Mouse (Mus musculus) cerebellum, postnatal 10 days (tissue): Measurements from ENCODE around the gene Lrch4.
A peak's percentile ranks its signal among the peaks of the same experiment; 100 is the strongest.

Experiments used
- DNase-seq, 2 experiments: peaks; one replicate each; pipeline ENCODE4 v3.0.0; 2021; ENCODE audit warnings: mixed read lengths in 2 of 2

Lrch4 gene

DNA sequence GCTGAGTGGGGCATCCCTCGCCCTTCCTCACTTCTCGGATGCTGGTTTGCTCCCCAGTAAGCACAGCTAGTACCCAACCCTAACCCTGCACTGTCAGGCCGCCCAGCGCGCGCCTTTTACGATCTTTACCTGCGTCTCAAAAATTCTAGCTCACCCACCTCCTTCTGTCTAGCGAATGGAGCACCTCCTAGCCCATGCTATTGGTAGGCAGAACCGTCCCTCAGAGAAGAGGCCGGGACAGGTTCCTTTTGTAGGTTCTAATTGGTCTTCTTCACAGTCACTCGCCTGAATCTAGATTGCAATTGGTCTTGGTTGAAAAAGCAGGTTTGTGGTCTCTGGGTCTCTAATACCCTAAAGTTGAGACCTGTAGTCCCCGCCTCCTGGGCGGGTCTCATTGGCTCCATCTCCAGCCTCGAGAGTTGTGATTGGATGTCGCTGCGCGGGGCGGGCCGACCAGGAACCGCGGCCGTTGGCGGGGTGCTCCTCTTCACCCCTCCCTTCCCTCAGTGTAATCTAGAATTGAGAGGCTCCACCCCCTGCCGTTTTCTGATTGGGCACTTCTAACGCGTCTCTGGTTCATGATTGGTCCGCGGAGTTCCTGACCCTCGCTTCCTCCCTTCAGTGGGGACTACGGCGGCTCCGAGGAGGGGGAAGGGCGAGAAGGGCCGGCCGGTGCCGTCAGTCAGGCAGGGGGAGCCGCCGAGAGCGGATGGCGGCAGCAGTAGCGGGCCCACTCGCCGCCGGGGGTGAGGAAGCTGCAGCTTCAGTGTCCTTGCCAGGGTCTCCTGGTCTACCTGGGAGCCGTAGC, at the start of gene Lrch4, which contains the start of the genes Fbxo24 and Gm20605:
Gene Lrch4 (plus strand): TSS at position 624 of the 808 bp plus-strand sequence.
Gene Fbxo24 (minus strand): TSS at position 505 of the 808 bp plus-strand sequence.
Gene Gm20605 (plus strand): TSS at position 678 of the 808 bp plus-strand sequence.
- peak; percentile 100 for DNase-seq

DNA sequence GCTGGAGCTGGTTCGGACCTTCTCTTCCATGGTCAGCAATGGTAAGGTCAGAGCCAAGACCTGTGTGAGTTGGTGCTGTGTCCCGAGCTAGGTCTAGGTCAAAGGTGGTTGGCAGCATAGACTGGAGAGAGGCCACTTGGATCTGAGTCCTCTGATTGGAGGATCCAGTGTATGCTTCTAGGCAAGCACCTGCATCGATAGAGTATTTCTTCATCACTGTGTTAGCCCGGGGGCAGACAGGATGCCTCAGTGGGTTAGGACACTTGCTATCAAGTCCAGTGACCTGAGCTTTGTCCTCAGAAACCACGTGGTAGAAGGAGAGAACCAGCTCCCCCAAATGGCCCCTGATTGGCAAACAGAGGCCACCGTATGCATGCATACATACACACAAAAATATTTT, 48.7 kb upstream of the Lrch4 start:
- DNase-seq: no peak

DNA sequence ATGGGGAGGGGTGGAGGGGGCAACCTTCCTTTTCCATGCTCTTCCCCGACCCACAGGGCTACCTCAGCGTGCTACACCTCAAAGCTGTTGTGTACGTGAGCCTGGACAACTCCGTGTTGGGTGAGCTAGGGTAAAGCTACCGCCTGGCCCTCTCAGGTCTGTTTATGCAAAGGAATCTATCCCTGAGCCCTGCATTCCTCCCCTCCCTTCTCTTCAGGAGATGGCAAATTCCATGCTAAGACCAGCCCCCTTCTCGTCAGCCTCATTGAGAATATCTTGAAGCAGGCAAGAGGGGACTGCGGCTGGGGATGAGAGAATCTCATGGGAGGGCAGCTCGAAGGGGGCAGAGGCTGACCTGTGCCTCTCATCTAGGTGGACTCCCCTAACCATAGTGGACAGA, 46.2 kb upstream of the Lrch4 start:
- DNase-seq: no peak

DNA sequence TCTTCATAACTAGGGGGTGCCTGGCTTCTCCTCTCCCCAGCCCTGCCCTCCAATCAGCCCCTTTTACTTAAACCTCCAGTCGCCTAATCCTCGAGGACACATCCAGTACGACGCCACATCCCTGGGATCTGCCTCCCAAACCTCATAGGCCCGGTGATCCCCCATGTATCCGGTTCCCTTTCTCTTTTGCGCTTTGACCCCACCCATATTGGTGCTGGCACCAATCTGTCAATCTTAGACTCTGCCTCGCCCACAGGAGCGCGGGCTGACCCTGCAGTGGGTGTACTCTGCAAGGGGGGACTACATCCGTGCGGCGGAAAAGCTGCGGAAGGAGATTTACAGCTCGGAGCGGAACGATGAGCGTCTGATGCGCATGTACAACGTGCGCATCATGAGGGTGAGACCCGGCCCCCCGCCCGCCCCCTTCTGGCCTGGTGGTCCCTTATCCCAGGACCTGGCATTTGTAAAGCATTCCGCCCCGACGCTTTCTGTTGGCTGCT, 45.2 kb upstream of the Lrch4 start:
- DNase-seq: peak; percentile 82 to 86

DNA sequence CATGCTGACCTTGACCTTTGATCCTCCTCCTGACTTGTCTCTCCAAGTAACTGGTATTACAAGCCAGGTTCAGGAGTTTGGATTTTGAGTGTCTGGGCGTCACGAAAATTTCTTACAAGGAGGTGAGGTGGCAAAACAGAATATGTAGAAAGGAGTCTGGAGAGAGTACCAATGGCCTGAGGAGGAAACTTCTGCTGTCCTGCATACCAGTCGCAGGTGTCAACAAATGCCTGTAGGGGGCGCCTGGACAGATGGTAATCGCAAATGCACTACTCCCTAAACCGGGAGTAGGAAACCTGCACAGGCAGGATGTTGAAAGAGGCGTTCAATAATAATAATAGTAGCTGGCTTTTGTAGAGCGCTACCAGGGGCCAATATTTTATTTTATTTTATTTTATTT, 43.9 kb upstream of the Lrch4 start:
- peak; percentile 90 to 93 for DNase-seq

DNA sequence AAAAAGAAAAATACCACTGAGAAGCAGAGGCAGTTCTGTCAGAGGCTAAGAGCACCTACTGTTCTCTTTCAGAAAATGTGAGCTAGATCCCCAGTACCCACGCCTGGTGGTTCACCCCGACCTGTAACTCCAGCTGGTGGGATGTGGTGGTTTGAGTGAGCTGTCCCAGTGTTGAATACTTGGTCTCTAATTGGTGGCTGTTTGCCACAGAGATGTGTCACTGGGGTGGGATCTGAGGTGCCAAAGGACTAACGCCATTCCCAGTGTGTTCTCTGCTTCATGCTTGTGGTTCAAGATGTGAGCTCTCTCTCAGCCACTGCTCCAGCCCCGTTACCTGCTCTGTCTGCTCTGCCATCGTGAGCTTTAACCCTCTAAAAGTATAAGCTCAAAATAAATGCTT, 38.4 kb upstream of the Lrch4 start:
- no peak for DNase-seq

DNA sequence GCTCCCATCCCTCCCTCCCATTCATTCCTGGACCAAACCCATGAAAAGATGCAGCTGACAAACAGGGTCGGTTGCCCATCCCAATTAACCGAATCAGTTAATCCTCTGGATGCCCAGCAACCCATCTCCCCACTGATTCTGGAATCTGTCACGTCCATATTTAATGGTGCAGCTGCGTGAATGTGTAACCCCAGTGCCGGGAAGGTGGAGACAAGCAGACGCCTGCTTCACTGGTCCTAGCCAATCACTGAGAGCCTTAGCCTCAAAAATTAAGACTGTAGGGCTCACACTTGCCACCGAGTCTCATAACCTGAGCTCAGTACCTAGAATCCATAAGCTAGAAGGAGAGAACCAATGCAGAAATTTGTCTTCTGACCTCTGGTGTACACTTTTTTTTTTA, 33.0 kb upstream of the Lrch4 start:
- DNase-seq: no peak

DNA sequence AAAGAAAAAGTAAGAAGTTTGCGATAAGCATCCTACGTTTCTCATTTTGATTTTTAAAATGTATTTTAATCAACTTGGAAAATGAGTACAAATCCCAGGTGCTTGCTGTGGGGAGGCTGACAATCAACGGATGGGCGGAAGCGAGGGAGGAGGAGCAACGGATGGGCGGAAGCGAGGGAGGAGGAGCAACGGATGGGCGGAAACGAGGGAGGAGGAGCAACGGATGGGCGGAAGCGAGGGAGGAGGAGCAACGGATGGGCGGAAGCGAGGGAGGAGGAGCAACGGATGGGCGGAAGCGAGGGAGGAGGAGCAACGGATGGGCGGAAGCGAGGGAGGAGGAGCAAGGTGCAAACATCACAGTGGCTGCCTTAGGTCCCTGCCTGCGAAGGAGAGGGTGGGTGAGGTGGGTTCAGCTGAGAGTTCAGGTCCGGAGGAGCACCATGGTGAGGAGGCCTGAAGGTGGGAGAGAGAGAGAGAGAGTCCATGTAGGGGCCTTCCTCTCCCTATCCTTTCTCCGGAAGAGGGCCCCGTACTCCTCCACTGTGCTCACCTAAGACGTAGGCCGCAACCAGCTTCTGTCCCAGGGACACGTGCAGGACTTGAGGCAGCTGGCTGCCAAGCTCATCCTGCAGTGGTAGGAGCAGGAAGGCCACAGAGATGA, 32.2 kb upstream of the Lrch4 start:
- DNase-seq: no peak

DNA sequence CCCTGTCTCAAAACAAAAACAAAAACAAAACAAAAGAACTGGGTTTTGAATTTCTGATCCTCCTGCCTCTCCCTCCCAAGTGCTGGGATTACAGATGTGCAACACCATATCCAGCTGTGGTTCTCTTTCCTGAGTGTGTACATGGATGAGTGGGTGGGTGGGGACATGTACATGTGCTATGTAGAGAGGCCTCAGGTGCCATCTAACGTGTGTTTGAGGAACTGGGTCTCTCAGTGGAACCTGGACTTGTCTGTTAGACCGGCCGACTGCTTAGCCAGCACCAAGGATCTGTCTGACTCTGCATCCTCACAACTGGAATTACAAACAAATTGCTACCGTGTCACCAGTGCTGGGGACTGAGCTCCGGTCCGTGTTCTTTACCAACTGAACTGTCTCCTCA, 31.3 kb upstream of the Lrch4 start:
- DNase-seq: no peak

DNA sequence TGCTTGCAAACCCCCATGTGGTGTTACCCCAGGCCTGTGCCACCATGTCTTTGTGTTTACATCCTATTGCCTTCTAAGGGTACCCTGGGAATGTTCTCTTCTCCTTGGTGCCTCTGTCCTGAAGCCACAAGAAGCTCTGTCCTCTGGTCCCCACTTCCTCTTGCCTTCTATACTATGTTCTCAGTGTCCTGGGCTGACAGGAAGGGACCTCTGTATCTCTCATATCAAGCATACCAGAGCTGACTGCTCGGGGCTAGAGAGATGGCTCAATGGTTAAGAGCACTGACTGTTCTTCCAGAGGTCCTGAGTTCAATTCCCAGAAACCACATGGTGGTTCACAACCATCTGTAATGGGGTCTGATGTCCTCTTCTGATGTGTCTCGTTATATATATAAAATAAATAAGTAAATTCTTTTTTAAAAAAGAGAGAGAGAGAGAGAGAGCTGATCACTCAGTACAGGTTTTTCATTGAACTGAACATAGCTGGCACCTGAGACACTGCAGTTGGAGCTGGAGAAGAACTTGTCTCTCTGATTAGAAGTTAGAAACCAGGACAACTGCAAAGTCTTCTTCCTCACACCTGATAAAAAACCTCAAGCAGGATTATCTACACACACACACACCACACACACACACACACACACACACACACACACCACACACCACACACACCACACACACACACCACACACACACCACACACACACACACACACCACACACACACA, 30.7 kb upstream of the Lrch4 start:
- DNase-seq: no peak

DNA sequence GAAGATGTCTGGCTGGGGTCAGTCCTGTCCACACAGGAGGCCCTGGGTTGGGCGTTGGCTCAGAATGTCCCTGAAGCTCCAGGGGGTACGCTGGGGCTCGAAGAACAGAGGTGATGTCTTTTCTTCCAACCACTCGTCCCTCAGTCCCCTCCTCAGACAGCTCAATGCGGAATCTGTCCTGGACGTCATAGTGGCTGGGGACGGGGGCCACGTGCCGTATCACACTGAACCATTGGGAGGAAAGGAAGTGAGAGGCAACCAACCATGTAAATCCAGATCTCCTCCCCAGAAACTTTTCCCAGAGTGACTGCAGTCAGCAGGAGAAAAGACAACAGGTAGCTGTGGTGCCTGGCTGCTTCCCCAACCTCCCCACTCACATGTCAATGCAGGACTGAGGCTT, 29.3 kb upstream of the Lrch4 start:
- DNase-seq: no peak

DNA sequence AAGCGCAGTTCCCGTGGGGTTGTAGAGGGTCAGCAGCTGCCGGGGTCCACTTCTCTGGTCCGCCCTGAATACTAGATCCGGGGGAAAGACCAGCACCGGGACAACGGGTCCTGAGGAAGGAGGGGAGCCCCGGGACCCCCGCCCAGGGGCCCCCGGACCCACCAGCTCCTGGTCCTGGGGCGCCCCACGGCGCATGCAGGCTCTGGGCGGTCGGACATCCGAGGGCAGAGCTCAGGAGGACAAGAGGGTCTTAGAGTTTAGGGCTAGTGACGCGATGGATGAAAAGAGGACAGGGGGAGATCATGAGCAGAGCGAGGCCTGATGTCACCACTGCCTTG, 28.7 kb upstream of the Lrch4 start:
- no peak for DNase-seq

DNA sequence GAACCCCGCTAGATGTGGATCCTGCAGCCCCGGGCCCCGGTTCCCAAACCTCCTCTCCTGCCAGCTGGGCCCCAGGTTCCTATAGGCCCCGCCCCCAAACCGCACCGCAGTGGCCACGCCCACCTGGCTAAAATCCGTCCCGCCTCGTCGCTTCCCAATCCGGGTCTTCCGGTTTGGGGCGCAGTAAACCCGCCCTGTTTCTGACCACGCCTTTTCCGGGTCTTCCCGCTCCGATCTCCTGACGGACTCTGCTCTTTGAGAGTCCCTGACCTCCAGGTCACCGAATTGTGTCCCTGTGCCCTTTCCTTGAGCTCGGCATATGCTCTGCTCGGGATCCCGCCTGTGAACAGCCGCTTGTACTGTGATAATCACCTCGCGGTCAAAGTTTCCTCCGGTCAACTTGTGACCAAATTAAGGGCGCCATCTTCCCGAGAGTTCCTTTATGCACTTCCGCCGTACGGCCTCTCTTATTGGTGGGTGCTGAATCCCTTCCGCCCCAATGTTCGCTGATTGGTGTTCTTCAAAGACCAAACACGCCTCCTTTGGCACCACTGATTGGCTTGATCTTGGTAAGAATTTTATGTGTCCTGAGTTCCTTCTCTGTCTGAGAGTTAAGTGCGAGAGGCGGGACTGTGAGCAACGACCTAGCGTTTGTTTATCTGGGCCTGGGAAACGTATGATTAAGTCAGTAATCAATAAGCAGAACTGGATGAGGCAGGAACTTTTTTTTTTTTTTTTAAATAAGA, 28.1 kb upstream of the Lrch4 start, which contains the start of gene Mospd3:
Gene Mospd3 (minus strand): TSS at position 440 of the 746 bp plus-strand sequence.
- DNase-seq: peak; percentile 98

DNA sequence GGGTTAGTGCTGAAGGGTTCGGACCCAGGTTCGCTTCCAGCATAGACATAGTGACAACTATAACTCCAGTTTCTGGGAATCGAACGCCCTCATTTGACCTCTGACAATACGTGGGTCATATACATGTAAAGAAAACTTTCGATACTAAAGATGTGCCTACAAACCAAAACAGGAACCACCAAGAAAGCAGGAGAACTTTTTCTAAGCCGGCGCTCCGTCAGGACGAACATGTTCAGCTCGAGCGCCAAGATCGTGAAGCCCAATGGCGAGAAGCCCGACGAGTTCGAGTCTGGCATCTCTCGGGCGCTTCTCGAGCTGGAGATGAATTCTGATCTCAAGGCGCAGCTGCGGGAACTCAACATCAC, 27.6 kb upstream of the Lrch4 start:
- DNase-seq: peak; percentile 45 to 52

DNA sequence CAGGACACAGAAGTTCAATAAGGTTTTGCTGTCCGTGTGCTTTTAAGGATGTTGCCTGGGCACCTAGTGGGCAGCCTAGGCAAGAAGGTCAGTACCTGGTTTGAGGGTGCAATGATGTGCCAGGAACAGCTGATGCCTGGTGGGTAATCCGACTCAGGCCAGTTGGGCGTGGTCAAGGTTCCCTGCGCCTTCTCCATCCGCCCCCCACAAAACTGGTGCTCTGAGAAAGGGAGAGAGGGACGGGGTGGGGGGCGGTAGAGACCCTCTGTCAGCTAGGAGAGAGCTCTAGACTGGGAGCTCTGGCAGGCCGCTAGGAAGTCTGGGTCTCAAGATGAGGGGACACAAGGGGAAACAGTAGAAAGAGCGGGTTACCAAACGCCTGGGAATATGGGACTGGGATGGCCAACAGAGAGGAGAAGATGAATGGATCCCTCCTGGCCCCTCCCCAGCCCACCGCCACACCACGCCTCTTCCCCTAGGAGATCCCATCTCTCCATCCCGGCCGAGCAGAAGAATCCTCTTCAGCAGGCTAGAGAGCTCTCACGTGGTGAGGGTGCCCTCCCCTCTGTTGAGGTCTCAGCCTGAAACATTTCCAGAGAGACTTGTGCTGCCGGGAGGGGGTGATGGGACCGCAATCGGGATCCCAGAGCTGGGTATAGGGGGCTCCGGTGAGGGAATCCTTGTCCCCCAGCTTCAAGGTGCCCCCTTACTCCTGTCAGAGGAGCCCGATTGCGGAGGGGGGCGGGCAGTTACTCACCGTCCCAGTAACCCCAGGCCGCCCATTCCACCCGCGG, 20.9 kb upstream of the Lrch4 start:
- no peak for DNase-seq

DNA sequence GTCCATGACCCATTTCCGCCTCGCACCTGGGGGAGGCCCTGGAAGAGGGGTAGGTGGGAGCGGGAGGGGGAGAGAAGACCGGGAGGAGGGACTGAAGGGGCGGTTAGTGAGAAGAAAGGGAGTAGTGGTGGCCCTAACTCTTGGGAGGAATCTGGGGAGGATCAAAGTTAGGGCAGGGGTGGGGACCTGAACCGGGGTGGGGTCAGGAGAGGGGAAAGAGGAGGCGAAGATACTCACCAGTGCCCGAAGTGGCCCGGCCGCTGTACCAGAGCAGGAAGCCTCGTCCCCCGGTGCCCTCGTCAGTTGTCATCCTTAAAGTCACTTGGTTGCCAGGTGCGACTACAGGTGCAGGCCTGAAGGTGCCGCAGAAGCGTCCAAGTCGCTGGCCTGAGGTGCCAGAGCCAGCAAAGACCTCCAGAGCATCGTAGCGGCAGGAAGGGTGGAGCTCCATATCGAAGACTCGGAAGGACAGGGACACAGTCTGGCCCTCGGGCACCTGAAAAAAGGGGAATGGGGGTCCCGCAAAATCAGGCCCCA, 20.2 kb upstream of the Lrch4 start:
- DNase-seq: no peak

DNA sequence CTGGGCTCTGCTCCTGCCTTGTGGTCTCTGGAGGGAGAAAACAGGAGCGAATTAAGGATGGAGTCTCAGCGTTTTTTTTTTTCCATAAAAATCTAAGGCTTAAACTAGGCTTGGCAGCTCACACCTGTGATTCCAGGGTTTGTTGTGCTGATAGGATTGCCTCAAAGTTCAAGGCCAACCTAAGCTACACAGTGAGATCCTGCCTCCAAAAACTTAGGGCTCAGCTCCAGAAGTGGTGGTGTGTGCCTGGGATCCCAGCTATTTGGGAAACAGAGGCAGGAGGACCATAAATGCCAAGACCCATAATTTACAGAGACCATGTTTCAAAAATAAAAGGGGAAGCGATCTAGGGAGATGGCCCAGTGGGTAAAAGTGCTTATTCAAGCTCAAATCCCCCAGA, 19.6 kb upstream of the Lrch4 start:
- DNase-seq: no peak

DNA sequence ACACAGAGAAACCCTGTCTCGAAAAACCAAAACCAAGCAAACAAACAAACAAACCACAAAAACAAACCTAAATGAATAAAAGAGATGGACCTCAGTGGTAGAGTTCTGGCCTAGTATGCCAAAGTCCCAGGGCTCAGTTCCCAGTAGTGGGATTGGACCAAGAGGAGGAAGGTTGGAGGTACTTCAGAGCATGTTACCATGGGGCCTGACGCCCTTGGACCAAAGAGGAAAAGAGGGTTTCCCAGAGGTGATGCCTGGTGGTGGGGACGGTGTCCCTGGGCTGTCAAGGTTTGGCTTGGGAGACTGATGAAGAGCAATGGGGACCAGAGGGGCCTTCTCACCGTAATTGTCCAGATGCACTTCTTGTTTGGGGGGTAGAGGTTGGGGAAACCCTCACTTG, 18.9 kb upstream of the Lrch4 start:
- DNase-seq: no peak

DNA sequence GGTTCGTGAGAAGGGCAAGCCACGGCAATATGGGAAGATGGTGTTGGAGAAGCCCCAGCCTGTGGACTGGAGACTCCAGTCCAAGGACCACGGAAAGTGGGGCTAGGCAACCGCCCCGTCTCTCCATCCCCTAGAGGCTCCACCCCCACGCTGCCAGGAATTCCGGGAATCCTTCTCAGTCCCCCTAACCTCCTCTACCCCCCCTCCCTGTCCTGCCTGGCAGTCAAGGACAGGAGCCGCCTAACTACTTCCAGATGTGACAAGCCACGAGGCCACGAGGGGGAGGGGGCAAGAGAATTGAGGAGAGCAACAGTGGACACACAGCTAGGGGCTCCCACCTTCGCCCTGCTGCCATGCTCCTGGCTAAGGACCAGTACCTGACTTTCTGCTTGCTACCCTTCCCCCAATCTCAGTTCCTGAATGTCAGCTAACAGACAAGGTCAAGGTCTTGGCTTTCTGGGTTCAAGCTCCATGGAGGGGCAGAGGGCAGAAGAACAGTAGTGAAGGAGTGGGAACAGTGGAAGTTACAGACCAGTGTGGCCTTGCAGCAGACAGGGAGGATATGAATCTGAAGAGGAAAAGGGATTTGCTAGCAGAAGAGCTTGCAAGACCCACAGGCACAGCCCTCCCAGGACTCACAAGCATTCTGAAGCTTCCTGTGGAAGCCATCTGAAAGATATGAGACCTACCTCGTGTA, 18.2 kb upstream of the Lrch4 start:
- no peak for DNase-seq

DNA sequence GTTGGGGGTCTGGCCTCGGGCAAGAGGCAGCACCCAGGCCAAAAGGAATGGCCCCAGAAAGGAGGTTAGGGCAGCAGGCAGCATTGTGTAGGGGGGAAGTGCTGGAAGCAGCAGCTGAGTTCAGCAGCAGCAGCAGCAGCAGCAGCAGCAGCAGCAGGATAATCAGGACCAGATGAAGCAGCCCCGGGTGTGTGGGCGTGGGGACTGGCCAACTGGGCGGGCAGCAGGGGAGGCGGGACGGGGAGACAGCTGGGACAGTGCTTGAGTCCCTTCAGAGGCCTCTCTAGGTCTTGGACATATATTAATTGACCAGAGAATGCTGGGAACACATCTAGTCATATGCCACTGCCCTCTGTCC, 17.7 kb upstream of the Lrch4 start:
- peak in 1 of 2 experiments; percentile 32 for DNase-seq

DNA sequence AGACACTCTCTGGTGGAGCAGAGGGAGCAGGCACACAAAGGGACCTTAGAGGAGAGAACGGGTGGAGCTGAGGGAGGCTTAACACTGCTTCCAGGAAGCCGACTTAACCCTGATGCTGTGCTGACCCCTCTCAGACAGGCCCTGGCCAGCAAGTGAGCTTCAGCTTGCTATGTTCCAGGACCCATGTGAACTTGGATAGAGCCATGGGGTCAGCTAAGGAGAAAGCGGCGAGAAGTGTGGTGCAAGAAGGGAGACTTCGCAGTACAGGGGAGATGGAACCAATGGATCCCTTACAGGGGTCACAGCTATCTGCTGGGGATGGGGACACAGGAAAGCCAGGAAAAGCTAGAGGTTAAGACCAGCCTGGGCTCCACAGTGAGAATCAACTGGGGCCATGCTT, 15.8 kb upstream of the Lrch4 start:
- DNase-seq: no peak
